Mouse (Mus musculus) thymus, adult 2 months (tissue): ENCODE results near the gene Gm20696. TPM values are rescaled to one million over a fixed set of nuclear protein-coding genes. Genes with fewer than 3 reads are reported as not detected.
A peak's percentile ranks its signal among the peaks of the same experiment; 100 is the strongest.

ENCODE experiments used
- DNase-seq: peaks from one replicate; pipeline ENCODE4 v3.0.0; 2021
- H3K27ac ChIP-seq: fragments of 200-500 bp; 2 replicates; pipeline ENCODE4 v1.5.1; 2012; ENCODE audit warnings: low read length, control low read depth; ENCODE audit not compliant: control insufficient read depth, insufficient read depth
- H3K27me3 ChIP-seq: fragments of 200-500 bp; 2 replicates; pipeline ENCODE4 v1.6.1; 2012; ENCODE audit warnings: mild to moderate bottlenecking, low read length, moderate library complexity, mixed read lengths; ENCODE audit not compliant: control insufficient read depth, insufficient read depth
- H3K36me3 ChIP-seq: fragments of 200-500 bp; 2 replicates; pipeline ENCODE4 v1.6.1; 2012; ENCODE audit warnings: mild to moderate bottlenecking, low read length, moderate library complexity; ENCODE audit not compliant: control insufficient read depth, insufficient read depth
- H3K4me1 ChIP-seq: fragments of 200-500 bp; replicated peaks from 2 replicates; pipeline ENCODE4 v1.6.1; 2012; ENCODE audit warnings: low read length; ENCODE audit not compliant: control insufficient read depth, insufficient read depth
- H3K4me3 ChIP-seq: fragments of 200-500 bp; 2 replicates; pipeline ENCODE4 v1.5.1; 2012; ENCODE audit warnings: mild to moderate bottlenecking, low read length, control low read depth, moderate library complexity; ENCODE audit not compliant: control insufficient read depth, insufficient read depth
- CTCF ChIP-seq: fragments of 200-500 bp; IDR thresholded peaks from 2 replicates; pipeline ENCODE4 v1.5.1; 2012; ENCODE audit warnings: mild to moderate bottlenecking, control low read depth, low read length, moderate library complexity, borderline replicate concordance; ENCODE audit not compliant: control insufficient read depth, poor library complexity, insufficient read depth; ENCODE audit errors: extremely low read depth
- POLR2A ChIP-seq: fragments of 200-500 bp; IDR thresholded peaks from 2 replicates; pipeline ENCODE4 v1.6.1; 2012; ENCODE audit warnings: mild to moderate bottlenecking, low read length, control low read depth, moderate library complexity; ENCODE audit not compliant: control insufficient read depth, poor library complexity, insufficient read depth; ENCODE audit errors: extremely low read depth
- WGBS: fragments of 180-500 bp; shearing (Covaris S2); methylation state at CpG from one replicate; pipeline ENCODE4 v1.1.7; 2018; 5-methylcytosine and 5-hydroxymethylcytosine counted together
- polyA plus RNA-seq: library from polyadenylated mRNA; depleted of rRNA; stranded (reverse); fragments of >200 nt; gene quantifications from 2 replicates; pipeline ENCODE4 v1.2.3, GENCODE M21; 2012

Gene Gm20696
- polyA plus RNA-seq, 1 experiment, result 3.3 TPM

DNA sequence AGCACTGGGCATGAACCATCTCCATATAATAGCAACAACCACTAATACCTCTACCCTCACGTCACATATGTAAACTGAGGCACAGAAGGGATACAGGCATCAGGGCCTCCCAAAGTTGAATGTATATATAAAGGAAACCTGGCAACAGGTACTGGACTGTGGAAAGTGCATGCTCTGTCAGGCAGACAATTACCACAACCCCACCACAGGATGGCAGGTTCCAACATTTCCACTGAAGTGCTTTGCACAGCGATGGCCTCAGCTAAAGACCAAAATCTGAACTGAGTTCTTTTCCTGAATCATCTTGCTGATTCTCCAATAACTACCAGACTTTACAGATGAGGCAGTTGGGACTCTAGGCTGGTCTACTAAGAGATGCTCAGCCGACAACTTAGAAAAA lies 361.4 kb downstream of the Gm20696 start:
- Histone ChIP-seq H3K4me1 (peaks cover 37% of the 10 kb centered on the region), H3K27ac (no peak overlapping the region)
- 79% methylated on average over 3 of the region's 3 CpGs for WGBS

DNA sequence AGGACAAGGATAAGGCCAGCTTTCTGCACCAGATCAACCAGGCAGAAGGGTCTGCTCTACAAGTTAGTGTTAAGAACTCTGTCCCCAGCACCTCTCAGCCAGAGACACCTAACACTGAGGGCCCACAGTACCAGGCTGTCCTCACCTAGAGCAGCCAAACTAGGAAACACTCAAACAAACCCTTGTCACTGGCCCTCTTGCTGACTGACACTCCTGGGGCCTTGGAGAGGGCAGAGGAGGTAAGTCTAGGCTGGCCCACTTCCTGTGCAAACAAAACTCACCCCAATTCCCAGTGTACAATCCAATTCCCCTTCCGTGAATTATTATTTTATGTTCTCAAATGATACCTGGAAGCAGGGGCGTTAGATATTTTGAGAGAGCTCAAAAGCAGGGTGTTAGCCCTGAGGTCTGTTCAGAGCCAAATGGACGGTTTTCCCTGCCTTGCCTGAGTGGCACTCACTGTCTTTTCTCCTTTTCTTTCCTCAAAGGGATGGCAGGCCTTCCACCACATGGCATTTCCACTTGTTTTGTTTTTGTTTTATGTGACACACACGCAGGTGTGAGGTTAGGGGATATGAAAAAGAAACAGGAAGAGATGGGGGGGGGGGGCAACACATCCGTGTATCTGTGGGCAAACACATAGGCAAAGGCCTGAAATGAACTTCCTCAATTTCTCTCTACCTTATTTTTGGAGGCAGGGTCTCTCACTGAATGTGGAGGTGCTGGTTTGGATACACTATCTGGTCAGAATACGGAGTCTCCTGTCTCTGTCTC lies 363.7 kb downstream of the Gm20696 start:
- no peaks in the 10 kb centered on the region for H3K27me3 ChIP-seq
- WGBS, result 51% methylated on average over 6 of the region's 6 CpGs
- DNase-seq, result peak; percentile 35

More for the DNA sequence above, 361.4 kb downstream of the Gm20696 start:
- Histone ChIP-seq H3K4me3 (no peak overlapping the region), H3K27me3 (no peaks in the 10 kb centered on the region), H3K36me3 (no peaks in the 10 kb centered on the region)
- DNase-seq, result no peak
- TF ChIP-seq POLR2A (no peak), CTCF (no peak)

DNA sequence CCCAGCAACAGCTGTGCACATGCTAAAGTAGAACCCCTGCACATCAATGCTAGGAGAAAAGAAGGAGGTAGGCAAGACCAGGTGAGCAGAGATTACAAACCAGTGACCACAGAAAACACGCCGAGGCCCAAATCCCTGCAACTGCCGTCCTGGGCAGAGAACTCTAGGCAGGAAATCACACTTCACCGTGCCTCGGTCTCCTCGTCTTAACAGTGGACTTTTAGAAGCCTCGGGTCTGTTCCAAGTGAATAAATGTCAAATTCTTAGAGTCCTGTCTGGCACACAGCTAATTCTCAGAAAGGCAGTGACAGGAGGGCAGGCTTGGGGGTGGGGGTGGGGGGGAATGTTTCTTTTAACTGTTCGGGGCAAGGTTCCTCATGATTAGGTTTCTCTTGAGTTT lies 364.7 kb downstream of the Gm20696 start:
- peak overlapping the region; percentile 94; the same call in 1 of the 2 replicates for H3K27ac ChIP-seq
- no peak for DNase-seq
- no peak overlapping the region for H3K4me3 ChIP-seq
- peaks cover 28% of the 10 kb centered on the region for H3K4me1 ChIP-seq
- WGBS, result 48% methylated on average over 8 of the region's 8 CpGs
- H3K36me3 ChIP-seq, result no peaks in the 10 kb centered on the region
- TF ChIP-seq CTCF (no peak), POLR2A (no peak)
- no peaks in the 10 kb centered on the region for H3K27me3 ChIP-seq

More for the DNA sequence above, 363.7 kb downstream of the Gm20696 start:
- Histone ChIP-seq H3K4me3 (no peak overlapping the region), H3K27ac (peak overlapping the region; percentile 94), H3K36me3 (no peaks in the 10 kb centered on the region), H3K4me1 (peaks cover 28% of the 10 kb centered on the region)
- TF ChIP-seq CTCF (no peak), POLR2A (no peak)

DNA sequence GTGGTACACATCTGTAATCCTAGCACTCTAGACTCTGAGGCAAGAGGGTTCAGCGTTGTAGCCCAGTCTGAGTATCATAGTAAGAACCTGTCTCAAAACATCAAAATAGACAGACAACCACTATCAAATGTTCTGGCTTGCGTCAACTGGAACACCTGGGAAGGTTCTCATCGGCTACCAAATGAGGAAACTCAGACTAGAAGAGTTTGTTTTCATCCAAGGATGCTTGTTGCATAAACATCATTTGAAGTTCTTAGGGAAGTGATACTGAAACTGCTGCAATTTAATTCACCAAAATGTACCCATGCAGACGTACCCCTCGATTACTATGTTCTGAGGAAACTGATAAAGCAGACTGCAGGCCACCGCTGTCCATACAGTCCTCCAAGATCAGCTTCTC lies 366.4 kb downstream of the Gm20696 start:
- DNase-seq, result no peak
- TF ChIP-seq POLR2A (no peak), CTCF (no peak)
- Histone ChIP-seq H3K4me1 (peaks cover 28% of the 10 kb centered on the region), H3K4me3 (no peak overlapping the region), H3K27ac (no peak overlapping the region), H3K36me3 (no peaks in the 10 kb centered on the region), H3K27me3 (no peaks in the 10 kb centered on the region)
- WGBS, result 90% methylated on average over 6 of the region's 6 CpGs

DNA sequence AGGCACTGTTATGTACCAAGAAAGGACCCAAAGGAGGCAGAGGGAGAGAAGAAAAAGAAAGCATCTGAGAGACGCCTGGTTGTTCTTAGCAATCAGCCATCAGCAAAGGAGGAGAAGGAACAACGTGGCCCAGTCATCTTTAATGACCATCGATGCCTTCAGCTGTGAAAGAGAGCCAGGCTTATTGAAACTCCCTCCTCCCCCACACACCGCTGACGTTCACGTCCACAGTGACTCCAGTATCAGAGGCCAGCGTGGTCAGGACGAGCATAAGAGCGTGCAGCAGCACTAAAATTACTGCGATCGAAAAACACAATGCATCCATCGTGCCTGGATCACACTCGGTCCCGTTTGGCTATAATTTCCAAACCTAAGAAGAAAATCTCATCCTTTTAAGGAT lies 367.4 kb downstream of the Gm20696 start:
- Histone ChIP-seq H3K27ac (no peak overlapping the region), H3K36me3 (no peaks in the 10 kb centered on the region), H3K4me3 (no peak overlapping the region), H3K27me3 (no peaks in the 10 kb centered on the region), H3K4me1 (peaks cover 28% of the 10 kb centered on the region)
- no peak for TF ChIP-seq POLR2A
- no peak for TF ChIP-seq CTCF
- WGBS, result 92% methylated on average over 14 of the region's 14 CpGs
- DNase-seq, result no peak

DNA sequence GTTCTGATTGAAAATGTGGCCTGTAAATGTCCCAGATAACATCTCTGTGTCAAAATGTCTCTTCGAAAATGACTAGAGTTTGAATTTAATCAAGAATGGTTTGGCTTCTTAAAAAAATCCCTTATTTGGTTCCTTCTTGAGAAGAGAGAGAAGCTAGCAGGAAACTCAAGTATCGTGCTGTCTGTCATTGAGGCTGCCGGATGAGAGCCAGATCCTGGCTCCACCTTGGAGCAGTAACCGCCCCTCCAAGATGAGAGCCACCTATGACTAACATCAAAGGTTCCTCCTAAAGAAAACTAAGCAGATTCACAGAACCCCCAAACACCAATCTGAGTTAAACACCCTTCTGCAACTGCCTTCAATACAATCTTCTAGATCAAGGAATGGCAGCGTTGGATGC lies 369.1 kb downstream of the Gm20696 start:
- TF ChIP-seq CTCF (no peak), POLR2A (no peak)
- H3K4me1 ChIP-seq, result peaks cover 19% of the 10 kb centered on the region
- no peak overlapping the region for H3K4me3 ChIP-seq
- no peaks in the 10 kb centered on the region for H3K27me3 ChIP-seq
- WGBS, result 93% methylated on average over 5 of the region's 5 CpGs
- no peak for DNase-seq
- no peak overlapping the region for H3K27ac ChIP-seq
- H3K36me3 ChIP-seq, result no peaks in the 10 kb centered on the region
